Mouse (Mus musculus): ENCODE measurements around the gene Ak8.

Ak8 gene

GRCm38 (mm10) chr2:28794623-28795022 lies 94.7 kb downstream of the Ak8 start:
- DNase-seq (ENCODE audit: low read depth, low spot score), result no peak

- DNase-seq (ENCODE audit: low read depth, low spot score), result no peak
These were observed 96.3 kb downstream of the Ak8 start for GRCm38 (mm10) chr2:28796298-28796697.

GRCm38 (mm10) chr2:28797490-28798106 lies 97.6 kb downstream of the Ak8 start:
- DNase-seq (ENCODE audit: low read depth, low spot score), result no peak

DNA sequence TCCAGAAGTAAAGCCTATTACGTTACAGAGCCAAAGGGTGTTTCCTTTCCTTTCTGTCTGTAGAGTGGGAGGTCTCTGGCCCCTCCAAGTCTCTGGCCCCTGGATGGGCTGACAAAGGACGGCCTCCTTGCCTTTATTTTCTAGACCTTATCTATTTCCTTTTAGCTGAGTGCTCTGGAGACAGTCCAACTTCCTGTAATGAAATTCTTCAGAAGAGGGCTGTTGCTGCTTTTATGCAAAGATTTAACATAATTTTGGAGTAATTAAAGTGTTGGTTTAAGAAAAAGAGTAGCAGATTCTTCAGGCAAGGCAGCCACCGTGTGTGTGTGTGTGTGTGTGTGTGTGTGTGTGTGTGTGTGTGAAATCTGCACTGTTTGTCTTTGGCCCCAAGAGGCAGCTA lies 98.4 kb downstream of the Ak8 start:
- DNase-seq (ENCODE audit: low read depth, low spot score), result no peak

DNA sequence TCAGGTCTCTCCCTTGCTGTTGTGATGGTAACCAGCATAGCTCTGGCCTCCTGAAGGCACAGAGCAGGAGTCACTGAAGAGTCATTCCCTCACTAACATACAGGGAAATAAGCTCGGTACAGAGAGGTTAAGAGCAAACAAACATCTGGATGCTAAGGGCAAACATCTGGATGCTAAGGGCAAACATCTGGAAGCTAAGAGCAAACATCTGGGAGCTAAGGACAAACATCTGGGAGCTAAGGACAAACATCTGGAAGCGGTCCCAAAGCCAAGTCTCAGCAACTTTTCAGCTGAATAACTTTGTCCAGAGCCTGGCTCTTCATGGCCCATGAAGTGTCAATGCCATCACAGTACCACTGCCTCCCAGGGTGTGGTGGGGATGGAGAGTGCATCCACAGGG lies 99.6 kb downstream of the Ak8 start:
- DNase-seq (ENCODE audit: low read depth, low spot score), result no peak

DNA sequence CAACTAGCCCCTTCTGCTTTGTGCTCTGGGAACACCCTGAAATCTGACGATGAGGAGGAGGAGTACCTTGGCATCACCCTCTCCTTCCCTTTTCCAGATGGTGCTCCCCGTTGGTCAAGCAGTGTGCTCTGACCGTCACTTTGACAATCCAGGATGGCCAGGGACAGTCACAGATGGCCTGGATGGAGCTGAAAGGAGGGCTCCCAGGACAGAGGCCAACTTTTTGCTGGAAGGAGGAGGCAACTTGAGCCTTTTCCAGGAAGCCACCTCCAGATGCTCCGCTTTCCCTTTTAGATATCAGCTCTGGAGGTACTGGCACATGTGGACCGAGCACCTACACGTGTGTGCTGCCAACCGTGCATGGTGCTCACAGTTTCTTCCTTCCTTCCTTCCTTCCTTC lies 103.4 kb downstream of the Ak8 start:
- no peak for DNase-seq (ENCODE audit: low read depth, low spot score)

GRCm38 (mm10) chr2:28808841-28809240 lies 108.9 kb downstream of the Ak8 start:
- DNase-seq (ENCODE audit: low read depth, low spot score), result no peak

DNA sequence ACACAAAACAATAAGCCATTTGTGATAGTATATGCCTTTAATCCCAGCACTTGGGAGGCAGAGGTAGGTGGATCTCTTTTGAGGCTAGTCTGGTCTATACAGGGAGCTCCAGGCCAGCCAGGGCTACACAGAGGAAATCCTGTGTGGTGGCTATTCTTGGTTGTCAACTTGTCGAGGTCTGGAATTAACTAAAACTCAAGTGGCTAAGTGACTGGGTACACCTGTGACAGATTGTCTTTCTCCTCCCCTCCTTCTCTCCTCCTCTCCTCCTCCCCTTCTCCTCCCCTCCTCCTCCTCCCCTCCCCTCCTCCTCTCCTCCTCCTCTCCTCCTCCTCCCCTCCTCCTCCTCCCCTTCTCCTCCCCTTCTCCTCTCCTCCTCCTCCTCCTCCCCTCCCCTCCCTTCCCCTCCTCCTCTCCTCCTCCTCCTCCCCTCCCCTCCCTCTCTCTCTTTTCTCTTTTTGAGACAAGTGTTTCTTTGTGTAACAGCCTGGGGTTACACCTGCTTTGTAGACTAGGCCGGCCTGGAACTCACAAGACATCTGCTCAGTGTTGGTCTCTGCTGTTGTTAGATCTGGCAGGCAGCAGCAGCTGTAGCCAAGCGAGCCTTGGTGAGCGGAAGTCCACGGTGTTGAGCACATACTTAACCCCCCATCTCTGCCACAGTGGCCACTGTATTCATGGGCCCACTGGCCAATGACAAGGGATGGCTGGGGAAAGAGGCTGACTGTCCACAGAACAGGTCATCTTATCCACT lies 110.5 kb downstream of the Ak8 start:
- no peak for DNase-seq (ENCODE audit: low read depth, low spot score)

DNA sequence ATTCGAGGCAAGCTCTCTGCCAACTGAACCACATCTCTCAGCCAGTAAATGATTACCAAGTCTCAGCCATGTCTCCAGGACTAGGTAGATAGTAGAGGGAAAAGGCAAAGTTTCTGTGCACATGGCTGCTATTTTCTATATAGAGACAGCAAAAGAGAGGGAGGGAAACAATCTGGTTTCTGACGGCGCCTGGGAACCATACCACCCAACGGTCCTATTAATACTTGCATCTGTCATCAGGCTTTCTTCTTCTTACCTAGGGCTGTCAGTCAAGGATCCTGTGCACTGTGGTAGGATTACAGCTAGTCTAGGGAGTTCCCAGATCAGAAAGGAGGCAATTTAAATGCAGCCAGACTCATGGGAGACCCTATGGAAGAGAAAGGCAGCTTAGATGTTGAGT lies 118.9 kb downstream of the Ak8 start:
- DNase-seq (ENCODE audit: low read depth, low spot score), result no peak

DNA sequence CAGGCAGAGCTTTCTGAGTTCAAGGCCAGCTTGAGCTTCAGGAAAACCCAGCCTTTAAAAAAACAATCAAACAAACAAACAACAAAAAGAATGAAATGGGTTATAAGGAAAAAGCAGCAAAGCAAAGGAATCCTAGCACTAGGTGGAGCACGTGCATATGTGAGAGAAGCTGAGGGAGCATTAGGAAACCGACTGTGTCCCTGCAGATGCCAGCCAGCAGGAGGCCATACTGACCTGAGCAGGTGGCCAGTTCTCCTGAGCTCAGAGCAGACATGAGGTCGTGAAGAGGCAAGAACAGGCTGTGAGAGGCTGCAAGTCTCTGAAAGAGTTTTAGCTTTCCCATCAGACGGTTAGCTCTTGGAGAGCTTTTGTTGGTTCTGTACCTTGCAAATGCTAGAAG lies 129.3 kb downstream of the Ak8 start:
- no peak for DNase-seq (ENCODE audit: low read depth, low spot score)

GRCm38 (mm10) chr2:28836181-28836940 lies 136.4 kb downstream of the Ak8 start:
- no peak for DNase-seq (ENCODE audit: low read depth, low spot score)

GRCm38 (mm10) chr2:28839501-28840221 lies 139.7 kb downstream of the Ak8 start:
- peak; percentile 3 for DNase-seq (ENCODE audit: low read depth, low spot score)

DNA sequence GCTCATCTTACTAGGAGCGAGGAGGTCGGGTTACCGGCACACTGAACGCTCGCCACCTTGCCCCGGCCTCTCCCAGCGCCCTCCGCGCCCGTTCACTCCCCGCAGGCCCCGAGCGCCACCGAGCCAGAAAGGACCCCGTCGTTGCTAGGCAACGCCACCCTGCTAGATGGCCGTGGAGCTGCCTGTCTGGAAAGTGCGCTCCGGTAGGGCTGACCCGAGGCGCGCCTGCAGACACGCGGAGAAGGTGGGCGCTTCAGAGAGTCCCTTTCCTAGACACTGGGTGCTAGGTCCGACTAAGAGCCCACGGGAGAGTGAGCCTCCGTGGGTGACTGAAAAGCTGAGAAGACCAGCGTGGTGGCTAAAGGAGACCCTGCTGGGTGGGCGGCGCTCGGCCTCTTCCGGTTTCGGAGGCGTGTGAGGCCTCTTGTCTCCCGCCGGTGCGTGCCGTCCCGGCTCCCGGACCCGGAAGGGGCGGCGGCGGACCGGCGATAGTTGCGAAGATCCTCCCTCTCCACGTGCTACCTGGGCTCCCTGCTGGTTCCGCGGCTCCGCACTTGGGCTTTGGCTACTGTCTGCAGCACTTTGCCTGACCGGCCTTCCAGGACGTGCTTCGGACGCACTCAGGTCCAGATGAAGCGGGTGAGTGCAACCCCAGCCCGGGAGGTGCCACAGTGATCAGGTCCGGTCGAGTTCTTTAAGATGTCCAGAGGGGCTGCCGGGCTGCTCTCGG lies 140.4 kb downstream of the Ak8 start, which contains the start of the genes Gtf3c4 and Ddx31:
Gene Gtf3c4 (minus strand): TSS at position 139 of the 730 bp plus-strand sequence.
Gene Ddx31 (plus strand): TSS at position 185 of the 730 bp plus-strand sequence.
- peak; percentile 92 for DNase-seq (ENCODE audit: low read depth, low spot score)

DNA sequence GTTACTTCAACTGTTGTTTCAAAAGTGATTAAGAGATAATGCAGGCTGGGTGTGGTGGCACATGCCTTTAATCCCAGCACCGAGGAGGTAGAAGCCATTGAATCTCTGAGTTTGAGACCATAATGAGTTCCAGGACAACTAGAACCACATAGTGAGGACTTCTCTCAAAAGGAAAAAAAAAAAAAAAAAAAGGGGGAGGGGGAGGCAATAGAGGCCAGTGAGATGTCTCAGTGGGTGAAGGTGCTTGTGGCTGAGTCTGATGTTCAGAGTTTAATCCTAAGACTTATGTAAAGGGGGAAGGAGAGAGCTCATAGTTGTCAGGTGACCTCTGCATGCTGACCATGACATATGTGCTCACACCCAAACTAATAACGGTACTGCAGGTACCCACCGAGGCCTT lies 142.1 kb downstream of the Ak8 start:
- no peak for DNase-seq (ENCODE audit: low read depth, low spot score)

DNA sequence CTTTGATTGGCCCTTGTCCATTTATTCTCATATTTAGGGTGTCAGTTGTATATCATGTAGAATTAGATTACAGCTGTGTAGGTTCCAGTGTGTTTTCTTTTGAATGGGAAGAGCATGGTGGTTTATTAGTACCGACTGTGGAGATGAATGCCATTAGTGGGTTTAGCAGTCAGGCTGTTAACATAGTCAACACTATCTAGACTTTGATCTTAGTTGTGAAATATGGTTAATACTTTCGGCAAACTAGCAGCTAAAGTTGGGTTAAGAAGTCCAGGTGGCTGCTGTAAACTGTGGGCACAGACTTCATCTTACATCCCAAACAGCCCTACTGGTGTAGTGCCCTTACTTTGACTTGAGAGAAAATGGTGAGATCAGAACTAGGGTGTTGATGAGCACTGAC lies 148.9 kb downstream of the Ak8 start:
- DNase-seq (ENCODE audit: low read depth, low spot score), result no peak

DNA sequence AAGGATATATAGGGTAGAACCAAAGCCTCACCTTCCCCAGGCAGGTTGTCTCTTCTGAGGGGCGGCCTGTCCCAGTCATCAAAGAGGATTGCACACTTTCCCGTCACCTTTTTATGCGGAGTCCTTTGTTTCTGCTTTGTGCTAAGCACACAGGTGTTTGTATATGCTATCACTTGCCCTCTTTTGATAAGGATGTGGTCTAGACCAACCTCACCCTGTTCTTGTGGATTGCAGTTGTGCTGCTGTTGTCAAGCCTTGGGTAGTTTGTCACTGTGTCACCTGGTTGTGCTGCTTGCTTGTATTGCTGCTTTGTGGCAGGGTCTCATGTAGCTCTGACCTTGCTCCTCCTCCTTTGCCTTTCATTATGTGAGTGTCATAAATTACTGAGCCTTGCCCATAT lies 152.6 kb downstream of the Ak8 start:
- no peak for DNase-seq (ENCODE audit: low read depth, low spot score)

DNA sequence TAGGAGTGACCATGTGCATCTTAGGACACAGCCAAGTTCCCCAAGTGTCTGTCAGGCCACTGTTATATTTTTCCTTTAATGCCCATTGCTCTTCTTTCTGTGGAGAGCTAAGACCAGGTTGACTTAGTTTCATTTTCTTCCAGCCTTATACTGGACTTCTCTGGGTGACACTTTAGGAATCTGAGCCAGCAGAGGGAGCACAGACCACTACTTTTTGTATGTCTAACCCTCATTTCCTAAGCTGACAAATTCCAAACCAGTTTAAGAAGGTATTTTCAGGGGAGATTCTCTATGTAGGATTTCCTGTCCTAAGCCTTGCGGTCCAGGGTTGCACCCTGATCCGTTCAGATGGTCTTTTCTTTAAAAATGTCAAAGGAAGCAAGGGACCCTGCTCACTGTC lies 155.8 kb downstream of the Ak8 start:
- no peak for DNase-seq (ENCODE audit: low read depth, low spot score)

DNA sequence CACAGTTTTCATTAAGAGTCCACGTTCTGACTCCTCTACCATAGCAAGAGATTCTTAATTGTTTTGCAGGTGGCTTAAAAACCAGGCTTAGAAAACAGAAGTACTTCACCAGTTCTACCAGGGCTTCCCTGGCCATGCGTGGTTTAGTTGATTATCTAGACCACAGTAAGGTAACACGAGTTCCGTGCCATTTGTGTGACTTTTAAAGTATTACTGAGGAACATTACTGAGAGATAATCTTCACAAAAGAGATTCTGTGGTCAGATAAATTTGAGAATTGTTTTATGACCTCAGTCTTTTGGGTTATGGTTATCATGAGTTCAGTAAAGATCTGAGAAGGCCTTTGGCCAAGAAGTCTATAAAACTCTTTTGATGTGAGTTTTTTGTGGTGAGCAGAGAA lies 159.3 kb downstream of the Ak8 start:
- no peak for DNase-seq (ENCODE audit: low read depth, low spot score)

GRCm38 (mm10) chr2:28860678-28861423 lies 160.9 kb downstream of the Ak8 start:
- no peak for DNase-seq (ENCODE audit: low read depth, low spot score)
